Mouse (Mus musculus): ENCODE data around the gene Ppfia3. TPM values are rescaled to one million over a fixed set of nuclear protein-coding genes. Genes with fewer than 3 reads are reported as not detected.
"Not testable (repeated sequence)": the region's sequence is repeated elsewhere in the genome, so short reads cannot be mapped to it uniquely, and the experiment has no call there.

The Ppfia3 gene
- total RNA-seq, 2 experiments from 2014 or later = 1.9 to 3.0 TPM

DNA sequence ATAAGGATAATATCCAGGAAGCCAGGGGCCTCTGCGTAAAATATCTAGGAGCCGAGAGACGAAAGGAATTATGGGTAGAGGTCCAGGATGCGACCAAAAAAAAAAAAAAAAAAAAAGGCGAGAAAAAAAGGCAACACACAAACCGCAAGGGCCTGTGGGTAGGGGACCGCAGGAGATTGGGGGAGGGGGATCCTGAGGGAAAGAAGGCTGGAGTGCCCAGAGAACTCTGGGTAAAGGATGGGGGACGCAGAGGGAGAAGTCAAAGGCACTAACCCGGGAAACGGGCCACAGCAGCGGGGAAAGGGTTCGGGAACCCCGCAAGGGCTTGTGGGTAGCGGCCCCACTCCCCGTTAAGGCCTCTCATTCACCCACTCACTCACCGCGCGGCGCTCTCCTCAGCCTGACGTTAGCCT lies 28.3 kb upstream of the Ppfia3 start:
- no peak for DNase-seq

DNA sequence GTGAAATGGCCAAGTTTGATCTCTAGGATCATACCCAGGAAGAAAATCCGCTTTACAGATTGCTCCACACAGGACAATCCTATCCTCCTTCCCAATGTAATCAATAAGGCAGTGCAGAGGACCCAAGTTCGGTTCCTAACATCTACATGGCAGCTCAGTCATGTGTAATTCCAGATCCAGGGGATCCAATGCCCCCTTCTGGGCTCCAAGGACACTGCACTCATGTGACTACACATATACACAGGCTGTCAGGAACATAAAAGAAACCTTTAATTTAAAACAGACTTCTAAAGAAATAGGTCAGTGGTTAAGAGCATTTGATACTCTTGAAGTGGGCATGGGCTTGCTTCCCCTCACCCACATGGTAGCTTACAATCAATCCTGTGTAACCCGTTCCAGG lies 19.3 kb upstream of the Ppfia3 start:
- no peak for DNase-seq

DNA sequence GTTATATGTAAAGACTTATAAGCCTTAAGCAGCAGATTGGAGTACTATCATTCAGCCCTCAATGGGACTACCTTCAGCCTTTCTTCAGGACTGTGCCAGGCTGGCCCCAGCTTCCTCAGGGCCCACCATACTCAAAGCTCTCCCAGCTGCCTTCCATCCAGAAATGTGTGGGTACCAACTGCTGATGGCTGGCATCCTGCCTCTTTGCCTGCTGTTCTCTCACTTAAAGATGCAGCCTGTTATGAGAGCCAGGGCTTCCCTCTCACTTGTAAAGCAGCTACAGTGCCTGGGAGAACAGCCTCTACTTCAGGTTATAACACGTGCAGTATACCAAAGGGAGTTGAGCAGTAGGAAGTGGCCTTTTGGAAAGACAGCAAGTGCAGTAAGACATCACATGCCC lies 9.2 kb upstream of the Ppfia3 start:
- DNase-seq = no peak

DNA sequence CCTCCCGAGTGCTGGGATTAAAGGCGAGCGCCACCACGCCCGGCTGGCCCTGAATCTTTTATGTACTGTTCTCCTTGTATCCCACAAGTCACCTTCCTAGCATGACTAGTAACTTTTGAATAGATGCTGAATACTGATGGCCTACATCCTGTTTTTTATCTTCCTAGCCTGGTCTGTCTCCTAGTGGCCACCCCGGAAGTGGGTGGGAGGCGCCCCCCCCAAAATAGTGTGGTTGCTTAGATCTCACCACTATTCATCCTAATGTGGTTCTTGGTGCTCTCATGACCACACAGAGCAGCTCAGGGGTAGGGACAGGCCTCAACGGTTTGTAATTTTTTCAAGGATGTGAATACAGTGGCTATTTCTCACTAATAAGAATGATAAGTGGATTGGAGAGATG lies 7.8 kb upstream of the Ppfia3 start:
- no peak for DNase-seq

DNA sequence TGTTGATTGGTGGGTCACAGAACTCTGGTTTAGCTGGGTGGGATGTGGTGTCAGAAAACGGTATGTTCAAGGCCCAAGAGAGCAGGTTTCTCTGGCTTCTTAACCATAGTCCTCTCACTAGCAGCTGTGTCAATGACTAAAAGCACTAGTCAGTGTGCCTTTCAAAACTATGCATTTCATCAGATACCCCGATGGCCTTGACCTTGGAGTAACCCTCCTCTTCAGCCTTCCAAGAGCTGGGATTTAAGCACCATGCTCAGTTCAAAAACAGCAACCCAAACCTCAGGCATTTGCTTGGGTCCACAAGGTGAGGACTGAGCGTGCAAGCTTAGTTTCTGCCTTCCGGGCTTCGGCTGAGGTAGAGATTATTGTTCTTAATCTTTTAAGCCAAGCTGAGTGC lies 5.6 kb upstream of the Ppfia3 start:
- peak; percentile 27 for DNase-seq

DNA sequence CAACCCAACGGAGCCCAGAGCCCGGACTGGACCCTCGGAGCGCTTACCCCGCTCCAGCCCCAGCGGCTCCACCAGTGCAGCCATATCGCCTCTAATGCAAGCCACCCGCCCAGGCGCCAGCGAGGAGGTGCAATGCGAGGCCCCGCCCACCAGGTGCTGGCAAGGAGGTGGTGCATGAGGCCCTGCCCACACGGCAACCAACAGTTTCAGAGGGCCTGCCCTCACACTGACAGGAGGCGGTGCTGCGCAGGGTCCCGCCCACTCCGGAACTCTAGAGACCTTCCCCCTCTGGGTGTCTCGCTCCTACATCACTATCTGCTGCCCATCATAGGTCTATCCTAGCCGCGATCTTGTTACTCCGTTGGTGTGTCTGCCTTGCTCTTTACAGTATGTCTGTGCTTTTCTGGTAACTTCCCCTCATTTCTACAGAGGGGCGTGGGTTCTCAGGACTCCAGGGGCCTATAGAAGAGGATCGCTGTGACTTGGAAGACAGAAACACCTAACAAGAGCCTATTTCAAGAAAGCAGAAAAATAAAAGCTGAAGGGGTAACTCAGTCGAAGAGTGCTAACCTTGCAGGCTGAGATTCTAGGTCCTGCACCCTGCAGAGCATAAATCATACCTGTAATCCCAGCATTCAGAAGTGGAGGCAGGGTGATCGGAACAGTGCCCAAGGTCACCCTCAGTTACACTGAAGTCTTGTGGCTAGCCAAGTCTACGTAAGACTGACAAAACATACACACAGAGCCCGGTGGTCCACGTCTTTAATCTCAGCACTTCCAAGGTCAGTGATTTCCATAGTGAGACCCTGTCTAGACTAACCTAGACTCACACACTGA lies 3.9 kb upstream of the Ppfia3 start, which contains the start of gene Lin7b:
Gene Lin7b (minus strand): TSS at position 109 of the 837 bp plus-strand sequence.
- peak; percentile 94 for DNase-seq

DNA sequence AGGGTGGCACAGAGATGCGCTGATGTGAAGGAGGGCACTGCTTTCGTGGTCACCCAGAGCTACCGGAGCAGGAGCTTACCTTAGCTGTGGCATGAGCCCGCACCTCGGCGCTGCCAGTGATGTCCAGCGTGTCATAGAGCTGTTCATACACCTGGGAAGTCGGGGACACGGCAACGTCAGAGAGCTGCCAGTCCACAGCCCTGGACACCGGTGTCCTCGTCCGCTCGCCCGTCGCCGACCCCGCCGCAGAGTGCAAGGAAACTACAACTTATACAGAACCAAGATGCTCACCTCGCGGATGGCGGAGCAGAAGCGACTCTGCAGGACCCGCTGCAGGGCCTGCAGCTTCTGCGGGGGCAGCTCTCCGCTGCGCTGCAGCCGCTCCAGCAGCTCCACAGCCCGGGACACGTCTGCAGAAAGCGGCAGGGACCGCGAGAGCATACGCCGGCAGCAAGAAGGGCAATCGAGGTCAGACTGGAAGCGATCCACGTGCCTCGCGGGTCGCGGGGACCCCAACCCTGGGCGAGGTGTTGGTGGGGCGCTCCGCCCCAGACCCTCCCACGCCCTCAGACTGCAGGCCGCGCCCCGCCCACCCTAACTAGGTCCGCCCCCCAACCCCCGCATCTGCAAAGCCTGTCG lies 3.1 kb upstream of the Ppfia3 start:
- DNase-seq = no peak

DNA sequence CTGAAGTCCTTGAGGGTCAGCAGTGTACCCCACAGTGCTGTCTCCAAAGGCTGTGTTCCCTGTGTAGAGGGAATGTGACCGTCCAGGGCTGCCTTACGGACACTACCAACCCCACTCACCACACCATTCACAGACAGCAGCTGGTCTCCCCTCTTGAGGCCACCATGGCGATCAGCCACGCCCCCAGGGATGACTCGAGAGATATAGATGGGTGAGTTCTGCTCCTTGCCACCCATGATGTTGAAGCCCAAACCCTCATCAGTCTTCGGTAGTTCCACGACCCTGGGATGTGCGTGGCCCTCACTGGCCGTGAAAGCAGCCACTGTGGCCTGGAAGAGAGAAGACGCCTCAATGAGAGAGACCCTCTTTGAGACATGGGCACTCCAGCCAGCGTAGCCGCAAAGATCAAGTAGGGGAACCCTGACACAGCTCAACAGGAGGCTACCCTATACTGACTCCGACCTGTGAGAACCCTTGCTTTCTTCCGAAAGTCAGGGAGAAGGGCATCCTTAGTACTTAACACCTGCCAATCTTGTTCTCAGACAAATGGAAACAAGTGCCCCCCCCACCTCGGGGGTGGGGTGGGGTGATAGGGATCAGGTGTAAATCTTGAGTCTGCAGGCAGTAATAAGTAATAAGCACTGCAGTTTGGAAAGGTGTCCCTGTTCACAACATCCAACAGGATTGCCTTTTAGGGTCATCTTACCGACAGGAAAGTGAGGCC lies 2.4 kb upstream of the Ppfia3 start:
- no peak for DNase-seq

DNA sequence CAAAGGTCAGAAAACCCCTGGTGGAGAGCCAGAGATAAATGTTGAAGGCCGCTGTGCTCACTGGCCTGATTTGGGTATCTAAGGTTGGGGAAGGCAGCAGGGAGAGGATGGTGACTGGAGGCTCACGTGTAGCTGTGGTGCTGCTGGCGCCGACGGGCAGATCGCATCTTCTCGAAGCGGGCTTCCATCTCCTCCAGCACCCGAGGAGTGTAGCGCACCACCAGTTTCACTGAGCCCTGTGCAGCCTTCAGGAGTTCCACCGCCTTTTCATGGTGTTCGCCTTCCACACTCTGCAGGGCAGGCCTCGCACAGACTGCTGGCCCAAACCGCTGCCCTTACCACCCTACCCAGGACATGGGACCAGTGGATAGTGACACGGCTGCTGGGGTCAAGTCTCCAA lies 1.4 kb upstream of the Ppfia3 start:
- no peak for DNase-seq

DNA sequence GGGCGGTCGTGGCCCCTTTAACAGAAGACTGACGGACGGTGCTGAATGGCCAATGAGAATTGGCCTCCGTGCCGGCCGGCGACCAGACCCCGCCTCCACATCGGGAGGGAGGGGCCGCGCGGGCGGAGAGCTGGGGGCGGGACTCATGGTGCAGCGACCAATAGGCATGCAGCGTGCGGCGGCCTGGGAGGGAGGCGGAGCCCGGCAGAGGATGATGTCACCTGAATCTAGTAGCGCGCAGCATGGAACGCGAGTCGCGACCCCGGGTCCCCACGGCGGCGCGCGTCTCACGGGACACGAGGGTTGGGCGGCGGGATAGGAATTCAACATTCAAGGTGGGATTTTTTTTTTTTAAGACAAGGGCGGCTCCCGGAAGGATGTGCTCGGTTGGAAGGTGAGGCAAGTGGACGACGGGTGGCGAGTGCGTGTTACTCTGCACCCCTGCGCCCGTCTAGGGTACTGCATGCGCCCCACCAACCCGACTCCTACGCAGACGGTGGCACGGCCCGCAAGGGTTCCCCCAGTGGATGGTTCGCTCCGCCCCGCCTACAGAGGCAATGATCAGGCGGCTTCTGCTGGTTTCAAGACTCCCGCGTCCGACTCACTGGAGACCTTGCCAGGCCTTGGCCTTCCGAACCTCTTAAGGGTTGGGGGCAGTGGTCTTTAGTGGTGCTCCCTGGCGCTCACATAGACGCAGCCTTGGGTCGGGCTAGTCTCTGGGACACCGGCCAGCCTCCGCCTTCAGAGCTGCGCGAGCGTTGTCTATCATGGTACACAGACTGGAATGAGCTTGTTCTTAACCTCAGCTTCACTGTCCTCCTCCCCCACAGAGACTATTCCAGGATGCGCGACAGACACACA lies 431 bp upstream of the Ppfia3 start:
- peak; percentile 98 for DNase-seq

DNA sequence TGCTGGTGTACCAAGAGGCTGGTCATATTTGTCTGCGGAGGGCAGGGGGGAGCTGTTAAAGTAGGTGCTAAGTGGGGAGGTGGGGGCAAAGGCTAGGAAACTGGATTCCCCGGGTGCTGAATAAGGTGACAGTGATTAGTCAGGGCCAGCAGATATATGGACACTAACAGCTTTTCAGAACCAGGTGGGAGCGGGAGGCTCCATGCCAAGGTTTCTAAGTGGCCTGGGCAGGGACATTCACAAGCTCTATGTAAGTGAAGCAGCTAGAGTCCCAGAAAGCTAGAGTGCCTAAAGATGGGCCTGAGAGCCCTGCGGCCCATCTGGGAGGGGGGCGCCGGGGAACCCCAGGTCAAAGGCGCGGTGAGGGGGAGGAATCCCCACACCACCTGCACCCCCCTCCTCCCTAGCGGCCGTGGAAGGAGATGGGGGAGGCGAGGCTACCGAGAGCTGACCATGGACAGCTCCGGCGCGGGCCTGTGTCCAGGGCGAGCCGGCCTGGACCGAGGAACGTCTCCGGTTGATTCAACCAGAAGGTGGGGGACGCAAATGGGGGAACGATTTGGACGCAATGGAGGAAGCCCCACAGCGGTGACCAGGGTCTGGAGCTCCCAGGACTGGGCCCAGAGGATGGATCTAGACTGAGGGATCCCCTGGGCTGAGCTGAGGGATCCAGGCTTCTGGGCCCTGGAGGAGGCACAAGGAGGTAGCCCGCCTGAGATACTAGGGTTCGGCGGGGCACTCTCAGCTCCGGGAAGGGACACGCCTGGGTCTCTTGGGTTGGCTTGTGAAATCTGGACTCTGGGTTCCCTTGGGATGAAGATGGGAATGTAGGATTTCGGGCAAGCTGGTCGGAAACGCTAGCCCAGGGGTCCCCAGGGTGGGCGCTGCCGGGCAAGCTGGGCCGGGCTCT lies 822 bp downstream of the Ppfia3 start:
- peak; percentile 77 for DNase-seq

DNA sequence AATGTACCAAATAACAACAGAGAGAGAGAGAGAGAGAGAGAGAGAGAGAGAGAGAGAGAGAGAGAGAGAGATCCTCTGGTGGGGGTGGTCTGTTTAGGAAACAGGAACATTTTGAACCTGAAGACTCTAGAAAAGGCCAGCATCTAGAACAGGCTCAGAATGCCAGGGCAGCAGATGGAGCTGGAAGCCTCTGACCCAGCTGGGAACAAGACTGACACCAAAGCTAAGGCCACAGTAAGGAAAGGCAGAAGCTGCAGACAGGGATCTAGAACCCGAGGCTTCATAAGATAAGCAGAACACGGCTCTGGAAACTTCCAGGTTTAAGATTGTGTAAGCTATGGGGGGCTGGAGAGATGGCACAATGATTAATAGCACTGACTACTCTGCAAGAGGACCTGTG lies 2.8 kb downstream of the Ppfia3 start:
- DNase-seq = no peak

DNA sequence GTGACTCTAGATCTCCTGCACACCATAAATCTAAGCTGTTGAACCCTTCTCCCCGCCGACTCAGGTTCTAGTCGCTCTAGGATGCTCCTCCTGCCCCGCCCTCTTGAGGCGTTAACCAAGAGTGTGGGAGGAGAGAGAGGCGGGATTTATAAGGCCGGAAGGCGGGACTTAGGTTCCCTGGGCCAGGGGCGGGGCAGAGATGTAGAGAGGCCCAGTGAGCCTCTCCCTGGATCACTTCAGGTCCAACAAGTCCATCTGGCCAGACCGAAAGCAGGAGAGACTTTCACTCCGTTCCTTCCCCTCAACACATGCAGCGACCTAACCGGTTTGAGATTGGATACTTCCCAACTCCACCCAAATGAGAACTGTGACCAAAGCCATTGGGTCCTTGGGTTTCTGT lies 4.0 kb downstream of the Ppfia3 start:
- DNase-seq = peak; percentile 32

DNA sequence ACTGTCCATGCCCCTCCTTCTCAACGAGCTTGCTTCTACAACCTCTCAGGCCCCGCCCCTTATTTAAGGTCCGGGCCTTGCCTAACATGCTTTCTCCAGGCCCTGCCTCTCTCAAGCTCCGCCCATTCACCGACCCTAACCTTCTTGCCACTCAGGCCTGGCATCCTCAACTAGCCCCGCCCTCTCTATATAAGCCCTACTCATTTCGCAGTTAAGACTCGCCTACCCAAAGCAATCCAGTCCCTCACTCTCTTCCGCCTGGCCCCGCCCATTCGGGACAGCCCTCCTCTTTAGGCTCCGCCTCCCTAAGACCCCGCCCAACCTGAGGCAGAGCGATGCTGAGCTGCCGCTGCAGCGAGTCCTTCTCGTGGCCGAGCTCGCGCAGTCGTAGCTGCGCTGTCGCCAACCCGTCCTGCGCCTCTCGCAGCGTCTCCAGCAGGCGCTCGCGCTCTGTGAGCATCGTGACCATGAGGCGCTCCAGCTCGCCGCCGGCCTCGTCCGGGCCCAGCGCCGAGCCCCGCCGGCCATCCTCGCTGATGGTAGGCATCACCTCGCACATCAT lies 5.5 kb downstream of the Ppfia3 start:
- DNase-seq = peak; percentile 80

DNA sequence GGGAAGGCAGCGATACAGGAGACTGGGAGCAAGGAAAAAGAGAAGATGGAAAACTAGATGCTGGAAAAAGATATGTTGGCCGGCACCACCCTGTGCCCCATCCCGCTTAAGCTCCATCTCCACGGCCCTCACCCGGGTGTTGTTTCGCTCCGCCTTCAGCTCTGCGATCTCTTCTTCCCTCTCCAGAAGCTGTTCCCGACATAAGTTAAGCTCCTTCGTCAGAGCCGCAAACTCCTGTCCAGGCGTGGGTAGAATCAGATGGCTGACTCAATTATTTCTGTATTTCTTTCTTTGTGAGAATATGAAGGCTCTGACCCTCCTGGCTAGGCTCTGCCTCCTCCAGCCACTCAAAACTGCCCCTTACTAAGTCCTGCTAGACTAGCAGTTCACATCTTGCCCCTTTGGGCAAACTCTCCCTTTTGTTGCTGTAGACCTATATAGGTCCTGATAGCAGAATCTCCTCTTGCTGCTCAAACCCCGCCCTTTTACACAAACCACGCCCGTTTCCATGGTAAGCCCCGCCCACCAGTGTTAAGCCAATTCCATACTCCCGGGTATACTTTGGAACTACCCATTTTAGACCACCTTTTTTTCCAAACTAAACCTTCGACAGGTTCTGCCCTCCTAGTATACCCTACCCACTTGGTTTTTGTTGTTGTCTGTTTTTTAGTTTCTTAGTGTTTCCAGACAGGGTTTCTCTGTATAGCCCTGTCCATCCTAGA lies 6.3 kb downstream of the Ppfia3 start:
- no peak for DNase-seq

DNA sequence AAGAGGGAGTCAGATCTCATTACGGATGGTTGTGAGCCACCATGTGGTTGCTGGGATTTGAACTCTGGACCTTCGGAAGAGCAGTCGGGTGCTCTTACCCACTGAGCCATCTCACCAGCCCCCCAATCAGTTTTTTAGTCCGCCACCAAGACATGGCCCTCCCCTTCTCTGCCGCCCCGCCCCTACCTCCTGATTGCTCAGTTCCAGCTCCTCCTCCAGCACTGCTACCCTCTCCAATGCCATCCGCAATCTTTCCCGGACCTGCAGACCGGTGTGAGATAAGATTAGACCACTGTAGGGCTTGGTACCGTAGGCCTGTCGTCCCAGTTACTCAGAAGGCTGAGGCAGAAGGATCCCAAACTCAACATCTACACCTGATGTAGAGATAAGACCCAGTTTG lies 7.7 kb downstream of the Ppfia3 start:
- not testable (repeated sequence) for DNase-seq

DNA sequence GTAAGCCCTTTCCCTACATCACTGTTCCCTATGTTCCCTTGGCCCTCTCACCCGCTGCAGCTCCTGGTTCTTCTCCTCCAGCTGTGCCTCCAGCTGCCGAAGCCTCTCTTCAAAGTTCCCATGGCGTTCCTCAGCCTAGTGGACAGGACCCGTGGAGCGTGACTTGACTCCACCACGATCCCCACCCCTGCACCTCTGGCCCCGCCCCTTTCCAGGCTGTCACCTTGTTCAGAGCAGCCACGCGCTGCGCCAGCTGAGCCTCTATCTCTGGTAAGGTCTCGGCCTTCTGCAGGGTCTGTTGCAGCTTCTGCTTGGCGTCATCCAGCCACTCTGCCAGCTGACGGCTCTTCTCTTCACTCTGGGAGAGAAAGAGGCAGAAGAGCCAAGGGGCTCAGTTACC lies 10.7 kb downstream of the Ppfia3 start:
- DNase-seq = no peak

DNA sequence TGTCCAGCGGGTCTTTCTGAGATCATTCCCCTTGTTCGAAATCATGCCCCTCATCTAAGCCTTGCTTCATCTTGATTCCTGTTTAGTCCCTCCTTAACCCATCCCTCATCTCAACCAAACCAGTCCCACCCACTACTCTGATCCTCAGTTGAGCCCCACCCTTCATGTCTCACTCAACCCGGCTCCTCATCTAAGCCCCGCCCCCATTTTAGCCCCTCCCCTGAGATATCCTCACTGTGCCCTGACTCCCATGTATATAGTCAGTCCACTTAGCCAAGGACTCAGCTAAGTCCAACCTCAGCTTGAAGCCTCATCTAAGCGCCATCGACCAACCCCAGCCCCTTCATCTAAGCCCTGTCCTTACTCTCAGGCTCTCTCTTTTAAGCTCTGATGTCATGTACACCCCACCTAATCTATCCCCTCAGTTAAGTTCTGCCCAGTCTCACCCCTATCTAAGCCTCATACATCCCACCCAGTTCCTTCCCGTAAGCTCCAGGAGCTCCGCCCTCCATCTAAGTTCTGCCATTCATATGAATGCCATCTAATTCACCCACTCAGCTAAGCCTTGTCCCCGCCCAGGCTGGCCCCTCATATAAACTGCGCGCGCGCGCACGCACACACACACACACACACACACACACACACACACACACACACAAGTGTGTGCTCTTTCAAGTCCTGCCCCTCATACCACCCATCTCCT lies 11.3 kb downstream of the Ppfia3 start:
- DNase-seq = no peak

DNA sequence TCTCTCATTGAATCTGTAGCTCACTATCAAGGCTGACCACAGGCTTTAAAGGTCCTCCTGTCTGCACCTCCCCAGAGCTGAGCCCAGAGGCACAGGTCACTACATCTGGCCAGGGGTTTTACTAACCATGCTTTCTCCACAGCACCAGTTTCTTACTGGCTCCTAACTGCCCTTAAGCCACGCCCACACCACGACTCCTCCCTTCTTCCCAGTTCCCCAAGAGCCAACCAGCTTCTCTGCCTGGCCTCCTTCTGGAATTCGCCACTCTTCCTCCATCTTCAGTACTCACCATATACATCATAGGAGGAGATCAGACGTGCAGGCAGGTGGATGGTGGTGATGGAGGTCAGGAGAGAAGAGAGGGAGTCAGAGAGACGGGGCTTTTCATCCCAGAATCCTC lies 13.8 kb downstream of the Ppfia3 start:
- DNase-seq = no peak
